Mouse (Mus musculus): Measurements from ENCODE around the gene Insr. TPM values are rescaled to one million over a fixed set of nuclear protein-coding genes. Genes with fewer than 3 reads are reported as not detected.

Gene Insr
- 84.5 TPM for polyA plus RNA-seq (2014; fragmentation: Illumina TruSeq; extraction: RNeasy Lipid Tissue Mini Kit (QIAGEN cat#74804); ENCODE audit: low read depth, low replicate concordance)

DNA sequence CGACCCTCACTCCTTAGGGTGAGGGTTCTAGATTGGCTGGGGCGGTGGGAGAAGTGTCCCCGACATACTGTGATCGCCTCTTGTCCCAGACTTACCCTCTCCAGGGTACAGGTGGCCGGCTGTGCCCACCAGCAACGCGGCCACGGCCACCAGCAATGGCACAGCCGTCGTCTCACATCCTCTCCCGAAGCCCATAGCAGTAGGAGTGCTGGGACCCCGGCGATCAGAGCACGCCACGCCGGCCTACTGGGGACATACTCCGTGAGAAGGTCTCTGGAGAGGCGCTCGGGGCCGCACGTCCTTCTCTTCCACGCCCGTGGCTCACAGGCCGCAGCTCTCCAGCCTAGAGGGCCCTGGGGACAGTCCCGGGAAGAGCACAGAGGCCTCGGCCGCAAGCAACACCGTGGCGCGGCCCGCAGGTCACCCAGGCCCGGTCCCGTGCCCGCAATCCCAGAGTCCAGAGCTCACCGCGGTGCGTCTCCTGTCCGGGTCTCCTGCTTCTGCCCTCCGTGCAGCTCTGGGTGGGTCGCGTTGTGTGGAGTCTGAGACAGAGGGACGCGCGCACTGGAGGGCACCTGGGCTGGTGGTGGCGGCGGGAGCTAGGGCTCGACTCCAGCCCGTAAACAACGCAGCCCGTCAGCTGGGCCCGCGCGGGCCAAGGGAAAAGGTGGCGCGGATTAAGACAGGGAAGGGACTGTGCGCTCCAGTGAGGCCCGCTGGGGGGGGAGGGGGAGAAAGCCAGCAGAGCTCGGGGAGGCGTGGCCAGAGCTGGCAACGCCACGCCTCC, at the start of gene Insr:
Insr (minus strand) TSS at position 684 of the 787 bp plus-strand sequence.

Other genes with a start within 250 kb of the Insr start
- gene A430078G23Rik, start 73.8 kb upstream of the Insr start, polyA plus RNA-seq (2014; fragmentation: Illumina TruSeq; extraction: RNeasy Lipid Tissue Mini Kit (QIAGEN cat#74804); ENCODE audit: low read depth, low replicate concordance), result 0.41 TPM
- gene Arhgef18, start 113.4 kb upstream of the Insr start, polyA plus RNA-seq (2014; fragmentation: Illumina TruSeq; extraction: RNeasy Lipid Tissue Mini Kit (QIAGEN cat#74804); ENCODE audit: low read depth, low replicate concordance), result 7.4 TPM
- gene Pex11g, start 188.1 kb upstream of the Insr start, polyA plus RNA-seq (2014; fragmentation: Illumina TruSeq; extraction: RNeasy Lipid Tissue Mini Kit (QIAGEN cat#74804); ENCODE audit: low read depth, low replicate concordance), result 0.85 TPM
- gene Tex45, start 191.2 kb upstream of the Insr start, polyA plus RNA-seq (2014; fragmentation: Illumina TruSeq; extraction: RNeasy Lipid Tissue Mini Kit (QIAGEN cat#74804); ENCODE audit: low read depth, low replicate concordance), result not detected
- gene Zfp358, start 213.5 kb upstream of the Insr start, polyA plus RNA-seq (2014; fragmentation: Illumina TruSeq; extraction: RNeasy Lipid Tissue Mini Kit (QIAGEN cat#74804); ENCODE audit: low read depth, low replicate concordance), result 2.6 TPM
- 27.1 TPM for gene Mcoln1, start 220.8 kb upstream of the Insr start, polyA plus RNA-seq (2014; fragmentation: Illumina TruSeq; extraction: RNeasy Lipid Tissue Mini Kit (QIAGEN cat#74804); ENCODE audit: low read depth, low replicate concordance)
- gene Pnpla6, start 235.8 kb upstream of the Insr start, polyA plus RNA-seq (2014; fragmentation: Illumina TruSeq; extraction: RNeasy Lipid Tissue Mini Kit (QIAGEN cat#74804); ENCODE audit: low read depth, low replicate concordance), result 17.3 TPM

Data from sigmoid colon, adult 10 weeks (tissue).